Mouse (Mus musculus): ENCODE results near the gene Spint2. TPM values are rescaled to one million over a fixed set of nuclear protein-coding genes. Genes with fewer than 3 reads are reported as not detected.

The Spint2 gene
- total and polyA plus RNA-seq, 3 experiments, result 39.4 to 46.4 (median 45.7) TPM

- TF ChIP-seq CTCF (IDR thresholded peaks at IDR 0.05), result no peak
- 0 out of 2 replicates have a peak, but pooled peaks have one; percentile 15 for TF ChIP-seq EP300 (IDR thresholded peaks at IDR 0.05; ENCODE audit: insufficient read depth, low read depth, low read length)
- Histone ChIP-seq H3K27ac (peak overlapping the region; percentile 9; the same call in 1 of the 2 replicates), H3K4me1 (ENCODE audit: control insufficient read depth, insufficient read depth, low read length) (no peaks in the 10 kb centered on the region), H3K27me3 (ENCODE audit: control insufficient read depth, insufficient read depth, low read length) (no peaks in the 10 kb centered on the region), H3K4me3 (no peak overlapping the region), H3K79me2 (replicated peaks; ENCODE audit: control insufficient read depth, insufficient read depth, low read length) (no peaks in the 10 kb centered on the region), H3K9ac (ENCODE audit: low read depth, low read length) (no peak overlapping the region), H3K36me3 (ENCODE audit: control insufficient read depth, insufficient read depth, low read length) (no peaks in the 10 kb centered on the region)
- 34% methylated on average over 5 of the region's 5 CpGs for WGBS
- no peak for DNase-seq
- intact Hi-C loops (cut with DNase I), result no loop called here
These were observed 27.9 kb downstream of the Spint2 start for GRCm38 (mm10) chr7:29253842-29254241.

- no peak overlapping the region for H3K9ac ChIP-seq (ENCODE audit: low read depth, low read length)
- WGBS, result 71% methylated on average over 3 of the region's 3 CpGs
- intact Hi-C loops (cut with DNase I), result no loop called here
- H3K36me3 ChIP-seq (ENCODE audit: control insufficient read depth, insufficient read depth, low read length), result no peaks in the 10 kb centered on the region
- no peak for DNase-seq
- no peaks in the 10 kb centered on the region for H3K79me2 ChIP-seq (replicated peaks; ENCODE audit: control insufficient read depth, insufficient read depth, low read length)
- H3K4me3 ChIP-seq, result no peak overlapping the region
- H3K27ac ChIP-seq, result no peak overlapping the region
- no peaks in the 10 kb centered on the region for H3K27me3 ChIP-seq (ENCODE audit: control insufficient read depth, insufficient read depth, low read length)
- no peak for TF ChIP-seq EP300 (IDR thresholded peaks at IDR 0.05; ENCODE audit: insufficient read depth, low read depth, low read length)
- no peak for TF ChIP-seq POLR2A (IDR thresholded peaks at IDR 0.05; ENCODE audit: insufficient read depth, low read depth, low read length)
- TF ChIP-seq CTCF (IDR thresholded peaks at IDR 0.05), result no peak
- no peaks in the 10 kb centered on the region; the same call in 1 of the 2 replicates for H3K4me1 ChIP-seq (ENCODE audit: control insufficient read depth, insufficient read depth, low read length)
These were observed 30.5 kb downstream of the Spint2 start for GRCm38 (mm10) chr7:29251166-29251565.

GRCm38 (mm10) chr7:29248261-29248841, 33.4 kb downstream of the Spint2 start, which contains the start of gene 2200002D01Rik:
Gene 2200002D01Rik (minus strand): TSS chr7:29248466.
- TF ChIP-seq POLR2A (IDR thresholded peaks at IDR 0.05; ENCODE audit: insufficient read depth, low read depth, low read length), result 0 out of 2 replicates have a peak, but pooled peaks have one; percentile 17
- peak; percentile 53 for TF ChIP-seq CTCF (IDR thresholded peaks at IDR 0.05)
- TF ChIP-seq EP300 (IDR thresholded peaks at IDR 0.05; ENCODE audit: insufficient read depth, low read depth, low read length), result 0 out of 2 replicates have a peak, but pooled peaks have one; percentile 11
- intact Hi-C loops (cut with DNase I), result loop anchor here (5.0 kb wide), 1 partner anchor 34 kb away; the partner anchor contains the start of gene Spint2

GRCm38 (mm10) chr7:29247706-29248105, 34.0 kb downstream of the Spint2 start:
- intact Hi-C loops (cut with DNase I), result loop anchor here (1.0 to 5.0 kb wide), 2 partner anchors 35 to 50 kb away; partner anchors contain the start of gene Spint2
- TF ChIP-seq POLR2A (IDR thresholded peaks at IDR 0.05; ENCODE audit: insufficient read depth, low read depth, low read length) (no peak), EP300 (IDR thresholded peaks at IDR 0.05; ENCODE audit: insufficient read depth, low read depth, low read length) (no peak), CTCF (IDR thresholded peaks at IDR 0.05) (no peak)
- H3K9ac ChIP-seq (ENCODE audit: low read depth, low read length), result peak overlapping the region; percentile 66
- no peaks in the 10 kb centered on the region for H3K27me3 ChIP-seq (ENCODE audit: control insufficient read depth, insufficient read depth, low read length)
- H3K27ac ChIP-seq, result peak overlapping the region; percentile 54
- peak in 1 of 2 experiments; percentile 33 for DNase-seq
- H3K36me3 ChIP-seq (ENCODE audit: control insufficient read depth, insufficient read depth, low read length), result no peaks in the 10 kb centered on the region
- peak overlapping the region; percentile 35 for H3K4me3 ChIP-seq
- H3K4me1 ChIP-seq (ENCODE audit: control insufficient read depth, insufficient read depth, low read length), result no peaks in the 10 kb centered on the region; the same call in 1 of the 2 replicates
- WGBS, result 18% methylated on average over 19 of the region's 19 CpGs
- H3K79me2 ChIP-seq (replicated peaks; ENCODE audit: control insufficient read depth, insufficient read depth, low read length), result no peaks in the 10 kb centered on the region

More at GRCm38 (mm10) chr7:29248261-29248841, 33.4 kb downstream of the Spint2 start, which contains the start of gene 2200002D01Rik:
- H3K27me3 ChIP-seq (ENCODE audit: control insufficient read depth, insufficient read depth, low read length), result no peaks in the 10 kb centered on the region
- H3K27ac ChIP-seq, result peak within 1 kb of the TSS; percentile 54
- peak within 1 kb of the TSS; percentile 35 for H3K4me3 ChIP-seq
- H3K4me1 ChIP-seq (ENCODE audit: control insufficient read depth, insufficient read depth, low read length), result no peaks in the 10 kb centered on the region; the same call in 1 of the 2 replicates
- no peaks in the 10 kb centered on the region for H3K36me3 ChIP-seq (ENCODE audit: control insufficient read depth, insufficient read depth, low read length)
- 20% methylated on average over 20 of the region's 20 CpGs for WGBS
- H3K9ac ChIP-seq (ENCODE audit: low read depth, low read length), result peak within 1 kb of the TSS; percentile 66
- no peaks in the 10 kb centered on the region for H3K79me2 ChIP-seq (replicated peaks; ENCODE audit: control insufficient read depth, insufficient read depth, low read length)
- DNase-seq, result peak; percentile 60 to 62

- intact Hi-C loops (cut with DNase I), result loop anchor here (1.0 to 5.0 kb wide), 2 partner anchors 35 to 50 kb away; partner anchors contain the start of gene Spint2
- no peaks in the 10 kb centered on the region; the same call in 1 of the 2 replicates for H3K4me1 ChIP-seq (ENCODE audit: control insufficient read depth, insufficient read depth, low read length)
- H3K9ac ChIP-seq (ENCODE audit: low read depth, low read length), result peak overlapping the region; percentile 66
- no peaks in the 10 kb centered on the region for H3K36me3 ChIP-seq (ENCODE audit: control insufficient read depth, insufficient read depth, low read length)
- no peak for TF ChIP-seq EP300 (IDR thresholded peaks at IDR 0.05; ENCODE audit: insufficient read depth, low read depth, low read length)
- TF ChIP-seq CTCF (IDR thresholded peaks at IDR 0.05), result peak; percentile 97
- no peak for TF ChIP-seq POLR2A (IDR thresholded peaks at IDR 0.05; ENCODE audit: insufficient read depth, low read depth, low read length)
- peak overlapping the region; percentile 35; the same call in 1 of the 2 replicates for H3K4me3 ChIP-seq
- H3K79me2 ChIP-seq (replicated peaks; ENCODE audit: control insufficient read depth, insufficient read depth, low read length), result no peaks in the 10 kb centered on the region
- WGBS, result 33% methylated on average over 16 of the region's 16 CpGs
- H3K27ac ChIP-seq, result peak overlapping the region; percentile 54; the same call in 1 of the 2 replicates
- no peaks in the 10 kb centered on the region for H3K27me3 ChIP-seq (ENCODE audit: control insufficient read depth, insufficient read depth, low read length)
- DNase-seq, result peak; percentile 77 to 91
These were observed 34.4 kb downstream of the Spint2 start for GRCm38 (mm10) chr7:29247314-29247700.
